Mouse (Mus musculus): ENCODE measurements around the gene Ildr2. TPM values are rescaled to one million over a fixed set of nuclear protein-coding genes. Genes with fewer than 3 reads are reported as not detected.

The Ildr2 gene
- total and polyA plus RNA-seq, 3 experiments = not detected

DNA sequence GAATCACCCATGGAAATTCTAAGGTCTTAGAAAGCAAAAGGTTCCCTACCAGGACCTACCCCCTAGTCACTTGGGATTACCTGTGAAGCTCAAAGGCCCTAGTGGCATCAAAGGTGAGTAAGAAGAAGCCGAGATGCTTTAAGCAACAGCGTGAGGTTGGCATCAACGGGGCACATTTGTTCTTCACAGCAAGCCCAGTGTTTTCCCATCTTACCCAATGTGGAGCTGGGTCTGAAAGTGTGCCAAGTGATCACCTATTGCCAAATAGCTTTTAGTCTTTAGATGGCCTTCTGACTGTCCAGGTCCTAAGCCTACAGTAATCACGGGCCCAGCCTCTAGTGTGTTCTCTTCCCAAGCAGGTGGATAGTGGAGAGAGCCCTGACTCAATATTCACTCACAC, 61.8 kb downstream of the Ildr2 start:
- H3K9ac ChIP-seq (ENCODE audit: insufficient read depth, low read depth) = no peak overlapping the region
- H3K4me3 ChIP-seq (replicated peaks in 1 of 3; ENCODE audit: low read depth in 2 of 3, low read length in 2 of 3, poor library complexity in 1 of 3) = no peak overlapping the region
- no peak overlapping the region for H3K27ac ChIP-seq (ENCODE audit: insufficient read depth, low read depth)
- H3K4me1 ChIP-seq (ENCODE audit: control insufficient read depth in 1 of 2, insufficient read depth in 2 of 2) = no peaks in the 10 kb centered on the region
- H3K9me3 ChIP-seq (replicated peaks; ENCODE audit: low read length) = no peaks in the 10 kb centered on the region
- TF ChIP-seq NRF1 (IDR thresholded peaks at IDR 0.05; ENCODE audit: low read depth, low read length) (no peak), NELFE (IDR thresholded peaks at IDR 0.05; ENCODE audit: low read depth, low read length) (no peak), ZC3H11A (IDR thresholded peaks at IDR 0.05; ENCODE audit: low read depth, low read length) (no peak), SMC3 (IDR thresholded peaks at IDR 0.05; ENCODE audit: low read depth, low read length) (no peak), TCF12 (IDR thresholded peaks at IDR 0.05; ENCODE audit: low read depth, low read length) (no peak)
- no peaks in the 10 kb centered on the region for H3K36me3 ChIP-seq (replicated peaks in 1 of 2; ENCODE audit: control insufficient read depth in 1 of 2, insufficient read depth in 1 of 2, low read length in 1 of 2)
- no peaks in the 10 kb centered on the region for H3K79me2 ChIP-seq (replicated peaks; ENCODE audit: control insufficient read depth, extremely low read depth, insufficient read depth, poor library complexity, severe bottlenecking)
- in situ Hi-C loops (cut with MboI; ENCODE audit: low pct_ligation_motif_present, low pct_unique_long_range_greater_than_20kb, low sequenced_read_pairs) = loop anchor here (25.0 kb wide), 1 partner anchor 153 kb away; no protein-coding TSS in a partner anchor
- no peak for DNase-seq (ENCODE audit: extremely low read depth)
- H3K4me2 ChIP-seq (ENCODE audit: insufficient read depth, low read depth, poor library complexity, severe bottlenecking) = no peak overlapping the region
- H3K27me3 ChIP-seq (replicated peaks) = peaks cover 12% of the 10 kb centered on the region
- dilution Hi-C loops (cut with MboI; ENCODE audit: extremely low pct_ligation_motif_present, extremely low pct_unique_long_range_greater_than_20kb, low sequenced_read_pairs) = no loop called here

- Histone ChIP-seq H3K79me2 (replicated peaks; ENCODE audit: control insufficient read depth, extremely low read depth, insufficient read depth, poor library complexity, severe bottlenecking) (no peaks in the 10 kb centered on the region), H3K4me1 (ENCODE audit: control insufficient read depth in 1 of 2, insufficient read depth in 2 of 2) (no peaks in the 10 kb centered on the region), H3K9me3 (replicated peaks; ENCODE audit: low read length) (no peaks in the 10 kb centered on the region), H3K36me3 (replicated peaks in 1 of 2; ENCODE audit: control insufficient read depth in 1 of 2, insufficient read depth in 1 of 2, low read length in 1 of 2) (no peaks in the 10 kb centered on the region), H3K4me3 (replicated peaks in 1 of 3; ENCODE audit: low read depth in 2 of 3, low read length in 2 of 3, poor library complexity in 1 of 3) (no peak overlapping the region), H3K27ac (ENCODE audit: insufficient read depth, low read depth) (no peak overlapping the region), H3K4me2 (ENCODE audit: insufficient read depth, low read depth, poor library complexity, severe bottlenecking) (no peak overlapping the region), H3K27me3 (replicated peaks) (peaks cover 21% of the 10 kb centered on the region), H3K9ac (ENCODE audit: insufficient read depth, low read depth) (no peak overlapping the region)
- DNase-seq (ENCODE audit: extremely low read depth) = peak; percentile 62
- dilution Hi-C loops (cut with MboI; ENCODE audit: extremely low pct_ligation_motif_present, extremely low pct_unique_long_range_greater_than_20kb, low sequenced_read_pairs) (no loop called here), in situ Hi-C loops (cut with MboI; ENCODE audit: low pct_ligation_motif_present, low pct_unique_long_range_greater_than_20kb, low sequenced_read_pairs) (loop anchor here (25.0 kb wide), 1 partner anchor 157 kb away; no protein-coding TSS in a partner anchor)
- TF ChIP-seq IRF4 (IDR thresholded peaks at IDR 0.05; ENCODE audit: low read depth, low read length) = peak; percentile 46
- no peak for TF ChIP-seq TCF12 (IDR thresholded peaks at IDR 0.05; ENCODE audit: low read depth, low read length)
- peak; percentile 50 for TF ChIP-seq JUND (conservative IDR thresholded peaks at IDR 0.05; ENCODE audit: low read depth, low read length)
- TF ChIP-seq CTCF (conservative IDR thresholded peaks at IDR 0.05 in 1 of 2, IDR thresholded peaks at IDR 0.05 in 1 of 2; ENCODE audit: low read depth in 2 of 2, low read length in 2 of 2) = peak in 1 of 2 experiments; percentile 86; a peak in 3 of 4 replicates
- no peak for TF ChIP-seq SIN3A (IDR thresholded peaks at IDR 0.05; ENCODE audit: low read length)
- TF ChIP-seq RAD21 (IDR thresholded peaks at IDR 0.05; ENCODE audit: low read depth, low read length) = peak; percentile 84
- peak; percentile 89 for TF ChIP-seq SMC3 (IDR thresholded peaks at IDR 0.05; ENCODE audit: low read depth, low read length)
Measured at GRCm38 (mm10) chr1:166319132-166319698, 65.3 kb downstream of the Ildr2 start.

- no peaks in the 10 kb centered on the region for H3K79me2 ChIP-seq (replicated peaks; ENCODE audit: control insufficient read depth, extremely low read depth, insufficient read depth, poor library complexity, severe bottlenecking)
- no peaks in the 10 kb centered on the region for H3K36me3 ChIP-seq (replicated peaks in 1 of 2; ENCODE audit: control insufficient read depth in 1 of 2, insufficient read depth in 1 of 2, low read length in 1 of 2)
- no peak overlapping the region for H3K4me3 ChIP-seq (replicated peaks in 1 of 3; ENCODE audit: low read depth in 2 of 3, low read length in 2 of 3, poor library complexity in 1 of 3)
- in situ Hi-C loops (cut with MboI; ENCODE audit: low pct_ligation_motif_present, low pct_unique_long_range_greater_than_20kb, low sequenced_read_pairs) = no loop called here
- no peak overlapping the region for H3K4me2 ChIP-seq (ENCODE audit: insufficient read depth, low read depth, poor library complexity, severe bottlenecking)
- H3K27ac ChIP-seq (ENCODE audit: insufficient read depth, low read depth) = no peak overlapping the region
- no peaks in the 10 kb centered on the region for H3K9me3 ChIP-seq (replicated peaks; ENCODE audit: low read length)
- dilution Hi-C loops (cut with MboI; ENCODE audit: extremely low pct_ligation_motif_present, extremely low pct_unique_long_range_greater_than_20kb, low sequenced_read_pairs) = no loop called here
- no peak for DNase-seq (ENCODE audit: extremely low read depth)
- H3K9ac ChIP-seq (ENCODE audit: insufficient read depth, low read depth) = no peak overlapping the region
- no peaks in the 10 kb centered on the region for H3K4me1 ChIP-seq (ENCODE audit: control insufficient read depth in 1 of 2, insufficient read depth in 2 of 2)
- TF ChIP-seq TBP (conservative IDR thresholded peaks at IDR 0.05; ENCODE audit: low read depth, low read length) = no peak
- no peak for TF ChIP-seq ZKSCAN1 (IDR thresholded peaks at IDR 0.05; ENCODE audit: borderline replicate concordance, low read depth, low read length)
- no peak for TF ChIP-seq TCF12 (IDR thresholded peaks at IDR 0.05; ENCODE audit: low read depth, low read length)
- no peak for TF ChIP-seq CHD2 (IDR thresholded peaks at IDR 0.05; ENCODE audit: low read length)
- no peak for TF ChIP-seq JUND (conservative IDR thresholded peaks at IDR 0.05; ENCODE audit: low read depth, low read length)
- no peak for TF ChIP-seq SIN3A (IDR thresholded peaks at IDR 0.05; ENCODE audit: low read length)
- TF ChIP-seq POLR2AphosphoS2 (IDR thresholded peaks at IDR 0.05; ENCODE audit: low read depth, low read length) = no peak
- no peak for TF ChIP-seq EP300 (IDR thresholded peaks at IDR 0.05; ENCODE audit: low read length)
- H3K27me3 ChIP-seq (replicated peaks) = peaks cover 6% of the 10 kb centered on the region
Measured at GRCm38 (mm10) chr1:166326421-166326820, 72.5 kb downstream of the Ildr2 start.

All from CH12.LX (cell line).